Mouse (Mus musculus): Measurements from ENCODE around the gene Bola2. TPM values are rescaled to one million over a fixed set of nuclear protein-coding genes. Genes with fewer than 3 reads are reported as not detected.

The Bola2 gene
- polyA plus RNA-seq, 1 experiment from 2014 or later = 159 TPM

DNA sequence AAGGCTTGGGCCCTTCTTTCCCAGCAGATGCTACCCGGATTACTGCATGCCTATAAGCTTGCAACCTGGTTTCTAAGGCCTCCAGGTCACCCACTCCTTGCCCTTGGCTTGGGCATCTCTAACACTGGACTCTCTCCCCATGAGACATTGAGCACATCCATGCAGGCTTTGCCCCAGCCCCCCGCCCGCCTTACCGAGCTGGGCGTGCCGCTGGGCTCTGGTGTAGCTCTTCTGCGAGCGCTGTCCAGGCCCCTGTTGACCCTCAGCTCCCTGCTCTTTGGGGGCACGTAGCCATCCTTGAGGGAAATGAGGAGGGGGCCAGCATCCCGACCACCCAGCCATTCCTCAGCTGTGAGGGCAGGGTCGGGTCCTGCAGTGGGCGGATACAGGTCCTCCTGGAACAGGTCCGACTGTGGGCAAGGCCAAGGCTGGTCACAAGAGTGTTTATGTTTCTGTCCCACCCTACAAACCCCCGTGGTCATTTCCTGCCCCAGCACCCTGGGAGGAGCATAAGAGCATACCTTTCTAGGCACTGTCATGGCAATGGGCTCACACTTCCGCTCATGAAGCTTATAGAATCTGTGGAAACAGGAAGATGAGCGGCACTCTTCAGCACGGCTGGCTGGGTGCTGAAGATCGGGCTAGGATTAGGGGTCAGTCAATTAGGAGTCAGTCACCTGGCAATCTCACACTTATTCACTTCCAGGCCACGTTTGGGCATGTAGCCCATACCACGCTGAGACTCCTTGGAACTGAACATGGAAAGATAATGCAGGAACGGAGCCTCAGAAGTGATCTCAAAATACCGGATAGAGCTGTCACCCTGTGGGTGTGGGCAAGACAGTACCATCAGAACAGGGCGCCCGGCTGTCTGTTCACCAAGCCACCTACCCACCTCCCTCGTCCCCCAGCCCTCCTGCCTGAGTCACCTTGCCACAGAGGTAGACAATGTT lies 5.1 kb downstream of the Bola2 start:
- no peak overlapping the region for H3K9ac ChIP-seq (ENCODE audit: low read length)
- H3K9me3 ChIP-seq (ENCODE audit: control insufficient read depth, low read length) = no peaks in the 10 kb centered on the region
- H3K4me1 ChIP-seq (replicated peaks; ENCODE audit: control insufficient read depth, insufficient read depth, low read length) = peaks cover 11% of the 10 kb centered on the region
- H3K4me2 ChIP-seq (ENCODE audit: low read length) = no peak overlapping the region
- ATAC-seq (replicated peaks; ENCODE audit: low FRiP score, low TSS enrichment, low read depth) = no peak
- H3K36me3 ChIP-seq (ENCODE audit: control insufficient read depth, insufficient read depth, low read length) = peaks cover 6% of the 10 kb centered on the region; the same call in 1 of the 2 replicates
- H3K4me3 ChIP-seq (ENCODE audit: low read depth, low read length) = no peak overlapping the region
- H3K27ac ChIP-seq (ENCODE audit: low read depth) = no peak overlapping the region
- H3K27me3 ChIP-seq (replicated peaks; ENCODE audit: control insufficient read depth, insufficient read depth, low read length) = peaks cover 21% of the 10 kb centered on the region
- DNase-seq (ENCODE audit: low spot score) = no peak
- WGBS = 83% methylated on average over 25 of the region's 25 CpGs

GRCm38 (mm10) chr7:126701070-126701469 lies 5.9 kb downstream of the Bola2 start:
- peaks cover 28% of the 10 kb centered on the region for H3K27me3 ChIP-seq (replicated peaks; ENCODE audit: control insufficient read depth, insufficient read depth, low read length)
- peaks cover 6% of the 10 kb centered on the region; the same call in 1 of the 2 replicates for H3K36me3 ChIP-seq (ENCODE audit: control insufficient read depth, insufficient read depth, low read length)
- DNase-seq (ENCODE audit: low spot score) (peak; percentile 94), ATAC-seq (replicated peaks; ENCODE audit: low FRiP score, low TSS enrichment, low read depth) (0 out of 2 replicates have a peak, but pooled peaks have one; percentile 17)
- H3K27ac ChIP-seq (ENCODE audit: low read depth) = no peak overlapping the region
- WGBS = 1% methylated on average over 11 of the region's 11 CpGs
- H3K4me2 ChIP-seq (ENCODE audit: low read length) = peak overlapping the region; percentile 3; the same call in 1 of the 2 replicates
- H3K9me3 ChIP-seq (ENCODE audit: control insufficient read depth, low read length) = no peaks in the 10 kb centered on the region
- H3K4me1 ChIP-seq (replicated peaks; ENCODE audit: control insufficient read depth, insufficient read depth, low read length) = peaks cover 11% of the 10 kb centered on the region
- no peak overlapping the region for H3K4me3 ChIP-seq (ENCODE audit: low read depth, low read length)
- no peak overlapping the region for H3K9ac ChIP-seq (ENCODE audit: low read length)

DNA sequence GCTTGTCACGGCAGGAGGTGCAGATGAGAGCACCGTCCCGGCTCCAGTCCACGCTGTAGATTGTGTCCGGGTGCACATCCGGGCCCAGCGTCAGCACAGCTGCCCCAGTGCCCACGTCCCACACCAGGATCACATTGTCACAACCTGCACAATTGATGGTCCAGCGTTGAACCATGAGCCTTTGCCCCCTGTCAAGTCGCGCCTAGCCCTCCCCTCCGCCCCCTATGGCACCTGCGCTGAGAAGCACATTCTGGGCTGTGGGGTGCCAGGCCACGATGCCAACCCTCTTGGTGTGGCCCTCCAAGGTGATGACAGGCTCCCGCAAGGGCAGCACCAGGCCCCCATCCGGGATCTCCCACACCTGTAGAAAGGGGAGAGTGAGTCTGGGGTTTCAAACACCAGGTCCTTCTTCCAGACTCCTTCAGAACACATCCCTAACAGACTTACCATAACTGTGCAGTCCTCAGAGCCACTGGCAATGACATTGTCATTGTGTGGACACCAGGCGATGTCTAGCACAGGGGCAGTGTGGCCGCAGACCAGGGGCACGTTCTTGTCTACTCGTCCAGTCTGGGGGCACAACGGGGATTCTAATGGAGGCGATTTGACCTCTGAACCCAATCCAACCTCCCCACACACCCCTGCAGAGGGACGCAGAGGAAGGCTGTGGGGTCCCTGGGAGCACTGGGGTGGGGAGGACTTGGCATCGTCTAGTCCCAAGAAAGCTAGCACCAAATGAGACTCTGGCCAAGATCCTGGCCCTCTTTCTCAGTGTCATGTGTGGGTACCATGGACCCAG lies 6.6 kb downstream of the Bola2 start:
- 61% methylated on average over 24 of the region's 24 CpGs for whole genome bisulfite sequencing
- Histone ChIP-seq H3K27me3 (replicated peaks; ENCODE audit: control insufficient read depth, insufficient read depth, low read length) (peaks cover 30% of the 10 kb centered on the region), H3K9ac (ENCODE audit: low read length) (no peak overlapping the region), H3K9me3 (ENCODE audit: control insufficient read depth, low read length) (no peaks in the 10 kb centered on the region), H3K4me1 (replicated peaks; ENCODE audit: control insufficient read depth, insufficient read depth, low read length) (peaks cover 6% of the 10 kb centered on the region), H3K36me3 (ENCODE audit: control insufficient read depth, insufficient read depth, low read length) (peaks cover 6% of the 10 kb centered on the region; the same call in 1 of the 2 replicates), H3K27ac (ENCODE audit: low read depth) (no peak overlapping the region), H3K4me3 (ENCODE audit: low read depth, low read length) (no peak overlapping the region), H3K4me2 (ENCODE audit: low read length) (peak overlapping the region; percentile 3; the same call in 1 of the 2 replicates)
- DNase-seq (ENCODE audit: low spot score) (no peak), ATAC-seq (replicated peaks; ENCODE audit: low FRiP score, low TSS enrichment, low read depth) (no peak)

DNA sequence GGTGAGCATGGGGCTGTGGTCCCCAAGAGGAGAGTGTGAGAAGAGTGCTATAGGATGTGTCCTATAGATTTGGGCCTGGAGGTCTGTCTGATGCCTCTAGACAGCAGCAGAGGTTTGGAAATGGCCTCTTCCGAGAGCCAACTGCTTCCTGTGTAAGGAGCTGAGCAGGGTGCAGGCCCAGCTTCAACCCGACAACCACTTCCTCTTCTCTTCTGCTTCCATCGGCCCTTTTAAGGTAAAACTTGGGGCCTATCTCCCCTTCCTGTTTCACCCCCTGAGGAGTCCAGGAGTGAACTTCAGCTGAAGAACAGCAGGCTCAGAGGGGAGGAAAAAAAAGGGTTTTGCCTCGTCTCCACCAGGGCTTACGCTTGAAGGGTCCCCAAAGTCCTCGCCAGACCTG lies 7.2 kb downstream of the Bola2 start:
- no peak overlapping the region for H3K4me3 ChIP-seq (ENCODE audit: low read depth, low read length)
- WGBS = 83% methylated on average over 6 of the region's 6 CpGs
- DNase-seq (ENCODE audit: low spot score) (no peak), ATAC-seq (replicated peaks; ENCODE audit: low FRiP score, low TSS enrichment, low read depth) (no peak)
- H3K9me3 ChIP-seq (ENCODE audit: control insufficient read depth, low read length) = no peaks in the 10 kb centered on the region
- H3K9ac ChIP-seq (ENCODE audit: low read length) = no peak overlapping the region
- H3K27ac ChIP-seq (ENCODE audit: low read depth) = no peak overlapping the region
- H3K4me1 ChIP-seq (replicated peaks; ENCODE audit: control insufficient read depth, insufficient read depth, low read length) = 0 out of 2 replicates have a peak, but pooled peaks cover 3% of the 10 kb centered on the region
- H3K36me3 ChIP-seq (ENCODE audit: control insufficient read depth, insufficient read depth, low read length) = peaks cover 4% of the 10 kb centered on the region; the same call in 1 of the 2 replicates
- no peak overlapping the region for H3K4me2 ChIP-seq (ENCODE audit: low read length)
- H3K27me3 ChIP-seq (replicated peaks; ENCODE audit: control insufficient read depth, insufficient read depth, low read length) = peaks cover 30% of the 10 kb centered on the region

DNA sequence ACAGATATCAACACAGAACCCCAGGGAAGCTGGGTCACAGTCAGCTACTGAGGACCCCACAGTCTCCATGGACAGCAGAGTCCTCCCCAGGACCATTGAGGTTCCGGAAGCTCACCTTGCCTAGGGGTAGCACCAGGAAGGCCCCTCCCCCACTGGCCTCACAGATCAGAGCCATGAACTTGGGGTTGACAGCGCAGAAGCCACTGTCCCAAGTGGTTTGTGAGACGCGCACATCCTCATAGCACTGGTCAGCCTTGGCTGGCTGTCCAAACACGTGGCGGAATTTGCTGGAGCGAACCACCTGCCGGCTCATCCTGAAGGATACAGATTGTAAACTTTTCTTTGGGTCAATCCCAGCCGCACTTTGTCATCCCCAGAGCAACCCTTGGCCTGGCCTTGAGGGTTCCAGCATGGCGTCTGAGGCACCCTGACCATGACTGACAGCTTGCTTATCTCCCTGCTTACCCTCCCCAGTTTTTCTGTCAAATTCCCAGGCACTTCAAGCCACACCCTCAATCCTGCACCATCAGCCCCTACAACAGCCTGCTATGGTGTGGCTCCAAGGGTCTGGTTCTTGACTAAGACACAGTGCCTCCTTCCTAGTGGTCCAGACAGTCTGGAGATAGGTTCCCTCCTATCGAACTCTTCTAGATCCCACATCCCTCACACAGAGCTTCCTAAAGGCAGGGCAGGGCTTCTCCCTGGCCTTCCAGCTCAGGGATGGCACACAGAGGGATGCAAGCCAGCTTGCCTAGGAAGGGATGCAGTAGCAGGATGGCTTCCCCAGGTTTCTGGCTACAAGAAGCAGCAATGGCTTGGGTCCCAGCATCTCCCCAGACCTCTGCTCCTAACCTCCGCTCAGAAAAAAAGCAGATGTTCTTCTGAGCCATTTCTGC lies 7.9 kb downstream of the Bola2 start:
- Histone ChIP-seq H3K36me3 (ENCODE audit: control insufficient read depth, insufficient read depth, low read length) (no peaks in the 10 kb centered on the region), H3K4me1 (replicated peaks; ENCODE audit: control insufficient read depth, insufficient read depth, low read length) (0 out of 2 replicates have a peak, but pooled peaks cover 3% of the 10 kb centered on the region), H3K9ac (ENCODE audit: low read length) (no peak overlapping the region), H3K4me3 (ENCODE audit: low read depth, low read length) (no peak overlapping the region; the same call in 1 of the 2 replicates), H3K9me3 (ENCODE audit: control insufficient read depth, low read length) (no peaks in the 10 kb centered on the region), H3K4me2 (ENCODE audit: low read length) (0 out of 2 replicates have a peak overlapping the region, but pooled peaks have one; percentile 60), H3K27ac (ENCODE audit: low read depth) (no peak overlapping the region), H3K27me3 (replicated peaks; ENCODE audit: control insufficient read depth, insufficient read depth, low read length) (peaks cover 30% of the 10 kb centered on the region)
- ATAC-seq (replicated peaks; ENCODE audit: low FRiP score, low TSS enrichment, low read depth) = no peak
- WGBS = 75% methylated on average over 12 of the region's 12 CpGs
- no peak for DNase-seq (ENCODE audit: low spot score)

DNA sequence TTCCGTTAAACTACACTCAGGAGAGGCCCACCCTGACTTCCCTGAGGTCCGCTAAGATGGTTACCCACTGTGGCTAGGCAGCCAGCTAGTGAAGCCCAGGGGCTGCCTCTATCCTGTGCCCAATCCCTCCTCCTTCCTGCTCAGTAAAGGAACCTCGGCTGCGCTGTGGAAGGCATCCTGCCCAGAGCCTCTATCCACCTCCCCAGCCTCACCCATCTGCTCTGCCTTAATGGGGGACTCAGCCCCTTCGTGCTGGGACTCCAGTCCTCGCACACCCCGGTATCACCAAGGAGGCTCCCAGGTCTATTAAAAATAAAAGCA lies 8.5 kb downstream of the Bola2 start:
- WGBS = 19% methylated on average over 7 of the region's 7 CpGs
- 0 out of 2 replicates have a peak, but pooled peaks cover 3% of the 10 kb centered on the region for H3K4me1 ChIP-seq (replicated peaks; ENCODE audit: control insufficient read depth, insufficient read depth, low read length)
- H3K4me2 ChIP-seq (ENCODE audit: low read length) = peak overlapping the region; percentile 60; the same call in 1 of the 2 replicates
- peaks cover 30% of the 10 kb centered on the region for H3K27me3 ChIP-seq (replicated peaks; ENCODE audit: control insufficient read depth, insufficient read depth, low read length)
- no peaks in the 10 kb centered on the region for H3K9me3 ChIP-seq (ENCODE audit: control insufficient read depth, low read length)
- ATAC-seq (replicated peaks; ENCODE audit: low FRiP score, low TSS enrichment, low read depth) = no peak
- H3K36me3 ChIP-seq (ENCODE audit: control insufficient read depth, insufficient read depth, low read length) = no peaks in the 10 kb centered on the region
- no peak for DNase-seq (ENCODE audit: low spot score)
- peak overlapping the region; percentile 4; the same call in 1 of the 2 replicates for H3K4me3 ChIP-seq (ENCODE audit: low read depth, low read length)
- no peak overlapping the region for H3K27ac ChIP-seq (ENCODE audit: low read depth)
- no peak overlapping the region for H3K9ac ChIP-seq (ENCODE audit: low read length)

GRCm38 (mm10) chr7:126704121-126704980 lies 9.2 kb downstream of the Bola2 start:
- WGBS = 3% methylated on average over 39 of the region's 39 CpGs
- peak overlapping the region; percentile 60 for H3K4me2 ChIP-seq (ENCODE audit: low read length)
- DNase-seq (ENCODE audit: low spot score) (peak; percentile 83), ATAC-seq (replicated peaks; ENCODE audit: low FRiP score, low TSS enrichment, low read depth) (no peak; the same call in 1 of the 2 replicates)
- no peak overlapping the region for H3K27ac ChIP-seq (ENCODE audit: low read depth)
- H3K4me1 ChIP-seq (replicated peaks; ENCODE audit: control insufficient read depth, insufficient read depth, low read length) = 0 out of 2 replicates have a peak, but pooled peaks cover 3% of the 10 kb centered on the region
- no peaks in the 10 kb centered on the region for H3K9me3 ChIP-seq (ENCODE audit: control insufficient read depth, low read length)
- H3K4me3 ChIP-seq (ENCODE audit: low read depth, low read length) = peak overlapping the region; percentile 28
- peak overlapping the region; percentile 17 for H3K9ac ChIP-seq (ENCODE audit: low read length)
- H3K27me3 ChIP-seq (replicated peaks; ENCODE audit: control insufficient read depth, insufficient read depth, low read length) = peaks cover 30% of the 10 kb centered on the region
- H3K36me3 ChIP-seq (ENCODE audit: control insufficient read depth, insufficient read depth, low read length) = no peaks in the 10 kb centered on the region
